ENCODE assay signal across 20 mouse cellular contexts in the genomic region with DNA sequence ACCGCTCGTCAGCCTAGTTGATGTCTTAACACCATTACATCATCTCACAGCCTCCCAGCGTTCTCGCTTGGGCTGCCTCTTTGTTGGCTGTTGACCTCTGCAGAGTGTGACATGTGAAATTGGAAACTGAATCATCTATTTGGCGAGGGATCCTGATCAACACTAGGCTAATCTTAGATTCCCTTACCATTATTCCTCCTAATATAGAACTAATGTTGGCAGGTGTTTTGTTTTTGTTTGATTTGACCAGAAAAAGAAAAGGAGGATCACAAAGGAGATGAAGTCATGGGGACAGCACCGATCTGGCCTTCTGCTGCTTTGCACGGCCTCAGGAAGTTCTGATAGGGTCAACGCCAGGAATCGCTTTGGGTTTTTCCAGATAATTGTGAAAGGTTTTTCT.
DNase-seq lines count a peak whose midpoint lies in the region; ATAC-seq and TF ChIP-seq lines count a peak whose summit lies in the region.
"Had no signal": no experiment of that assay in that cellular context is flagged by ENCODE, and none has a peak within 500 bp of the region (broad histone marks: within the 10 kb centered on the region; RNA-seq: fewer than 3 reads in every experiment).

No protein-coding gene starts in this region.

- no peaks in the 10 kb centered on the region for H3K79me2 ChIP-seq in liver, adult 2 months (ENCODE audit: control insufficient read depth, insufficient read depth, low read length)

- H3K4me3 ChIP-seq in embryonic facial prominence, embryonic 14.5 days (ENCODE audit: low read depth, low read length), result no peak overlapping the region
- no peak overlapping the region for H3K4me3 ChIP-seq in embryonic facial prominence, embryonic 10.5 days
- H3K4me3 ChIP-seq in liver, adult 2 months (ENCODE audit: insufficient read depth, low read depth, low read length), result no peak overlapping the region
- no peak overlapping the region for H3K4me3 ChIP-seq in liver, embryonic 12.5 days
- H3K4me3 ChIP-seq in forebrain, embryonic 10.5 days, result no peak overlapping the region
- H3K4me3 ChIP-seq: gastrocnemius, adult 2 months; layer of hippocampus, adult 2 months; lung, embryonic 15.5 days had no signal

- no peak for ATAC-seq in embryonic facial prominence, embryonic 14.5 days (ENCODE audit: low read depth)
- no peak for ATAC-seq in liver, embryonic 12.5 days
- ATAC-seq: forebrain, embryonic 16.5 days; hindbrain, postnatal 0 days; Patski had no signal

- peak; percentile 17 for DNase-seq in embryonic facial prominence, embryonic 14.5 days (ENCODE audit: low spot score)
- no peak for DNase-seq in embryonic facial prominence, embryonic 10.5 days (ENCODE audit: low spot score)
- DNase-seq in liver, adult 2 months (ENCODE audit: extremely low read depth, low read depth, low spot score), result peak; percentile 26
- DNase-seq in heart, adult 9 months (ENCODE audit: low spot score in 2 of 2), result peak; percentile 64 to 68
- peak; percentile 15 for DNase-seq in heart, postnatal 25 days (ENCODE audit: low spot score)
- no peak for DNase-seq in natural killer cell, adult 2 months (ENCODE audit: low spot score in 2 of 2)
- no peak for DNase-seq in forebrain, embryonic 10.5 days (ENCODE audit: extremely low spot score, low spot score)
- DNase-seq: cerebellum, adult 11-12 months; cerebellum, postnatal 25 days; gastrocnemius, adult 2 months; right cerebral cortex, adult 18-20 months; thymus, adult 18-20 months had no signal

- no peaks in the 10 kb centered on the region for H3K9me3 ChIP-seq in embryonic facial prominence, embryonic 14.5 days (ENCODE audit: control insufficient read depth, low read length)
- peaks cover 3% of the 10 kb centered on the region; the same call in 1 of the 2 replicates for H3K9me3 ChIP-seq in embryonic facial prominence, embryonic 10.5 days
- H3K9me3 ChIP-seq in liver, embryonic 12.5 days (replicated peaks), result no peaks in the 10 kb centered on the region
- no peaks in the 10 kb centered on the region; the same call in 1 of the 2 replicates for H3K9me3 ChIP-seq in forebrain, embryonic 10.5 days
- H3K9me3 ChIP-seq: lung, embryonic 15.5 days had no signal

- TF ChIP-seq POLR2A in liver, adult 2 months (IDR thresholded peaks at IDR 0.05; ENCODE audit: extremely low read depth, insufficient read depth, low read length), result no peak

- no peaks in the 10 kb centered on the region for H3K27me3 ChIP-seq in embryonic facial prominence, embryonic 14.5 days (replicated peaks; ENCODE audit: control insufficient read depth, insufficient read depth, low read length)
- H3K27me3 ChIP-seq in embryonic facial prominence, embryonic 10.5 days (replicated peaks; ENCODE audit: low read depth, poor library complexity, severe bottlenecking), result no peaks in the 10 kb centered on the region
- no peaks in the 10 kb centered on the region for H3K27me3 ChIP-seq in liver, adult 2 months (ENCODE audit: control insufficient read depth, insufficient read depth, low read length)
- 0 out of 2 replicates have a peak, but pooled peaks cover 5% of the 10 kb centered on the region for H3K27me3 ChIP-seq in liver, embryonic 12.5 days (replicated peaks)
- H3K27me3 ChIP-seq in forebrain, embryonic 10.5 days (ENCODE audit: poor library complexity, severe bottlenecking), result no peaks in the 10 kb centered on the region
- H3K27me3 ChIP-seq: lung, embryonic 15.5 days; Patski had no signal

- H3K4me1 ChIP-seq in embryonic facial prominence, embryonic 14.5 days (ENCODE audit: control insufficient read depth, insufficient read depth, low read length), result peaks cover 4% of the 10 kb centered on the region; the same call in 1 of the 2 replicates
- peaks cover 37% of the 10 kb centered on the region for H3K4me1 ChIP-seq in embryonic facial prominence, embryonic 10.5 days
- peaks cover 5% of the 10 kb centered on the region; the same call in 1 of the 2 replicates for H3K4me1 ChIP-seq in liver, adult 2 months (ENCODE audit: control insufficient read depth, insufficient read depth, low read length)
- no peaks in the 10 kb centered on the region for H3K4me1 ChIP-seq in liver, embryonic 12.5 days
- peaks cover 17% of the 10 kb centered on the region for H3K4me1 ChIP-seq in forebrain, embryonic 10.5 days

- WGBS in embryonic facial prominence, embryonic 14.5 days, result 66% methylated on average over 9 of the region's 9 CpGs
- WGBS in embryonic facial prominence, embryonic 10.5 days, result 82% methylated on average over 9 of the region's 9 CpGs
- WGBS in liver, adult 2 months, result 51% methylated on average over 9 of the region's 9 CpGs
- WGBS in liver, embryonic 12.5 days (ENCODE audit: insufficient replicate concordance), result 53% methylated on average over 9 of the region's 9 CpGs
- WGBS in forebrain, embryonic 10.5 days, result 76% methylated on average over 9 of the region's 9 CpGs

- no peak for TF ChIP-seq CTCF in liver, adult 2 months (IDR thresholded peaks at IDR 0.05; ENCODE audit: low read depth, low read length)

- H3K36me3 ChIP-seq in embryonic facial prominence, embryonic 14.5 days (ENCODE audit: control insufficient read depth, insufficient read depth, low read length), result no peaks in the 10 kb centered on the region
- no peaks in the 10 kb centered on the region for H3K36me3 ChIP-seq in embryonic facial prominence, embryonic 10.5 days (replicated peaks)
- no peaks in the 10 kb centered on the region for H3K36me3 ChIP-seq in liver, adult 2 months (ENCODE audit: control insufficient read depth, insufficient read depth, low read length)
- H3K36me3 ChIP-seq in liver, embryonic 12.5 days, result no peaks in the 10 kb centered on the region
- no peaks in the 10 kb centered on the region for H3K36me3 ChIP-seq in forebrain, embryonic 10.5 days (replicated peaks)
- H3K36me3 ChIP-seq: lung, embryonic 15.5 days had no signal

- no peak overlapping the region for H3K9ac ChIP-seq in embryonic facial prominence, embryonic 14.5 days (ENCODE audit: low read depth, low read length)
- no peak overlapping the region for H3K9ac ChIP-seq in liver, adult 2 months (ENCODE audit: low read depth, low read length)
- no peak overlapping the region for H3K9ac ChIP-seq in liver, embryonic 12.5 days
- H3K9ac ChIP-seq: lung, embryonic 15.5 days had no signal

- intact Hi-C loops in heart, postnatal 25 days (cut with DNase I), result loop anchor here (2.0 kb wide), 1 partner anchor 29 kb away; no protein-coding TSS in a partner anchor

- H3K4me2 ChIP-seq in embryonic facial prominence, embryonic 14.5 days (ENCODE audit: low read depth, low read length), result no peak overlapping the region
- no peak overlapping the region for H3K4me2 ChIP-seq in liver, embryonic 12.5 days
- H3K4me2 ChIP-seq: liver, embryonic 11.5 days; lung, embryonic 15.5 days had no signal

- H3K27ac ChIP-seq in embryonic facial prominence, embryonic 14.5 days (replicated peaks; ENCODE audit: low read depth, low read length), result no peak overlapping the region
- H3K27ac ChIP-seq in embryonic facial prominence, embryonic 10.5 days (replicated peaks), result no peak overlapping the region
- no peak overlapping the region for H3K27ac ChIP-seq in liver, adult 2 months (replicated peaks; ENCODE audit: insufficient read depth, low read depth, low read length)
- H3K27ac ChIP-seq in liver, embryonic 12.5 days, result no peak overlapping the region
- H3K27ac ChIP-seq in forebrain, embryonic 10.5 days, result no peak overlapping the region
- H3K27ac ChIP-seq: gastrocnemius, adult 2 months; hindbrain, postnatal 0 days; kidney, postnatal 0 days; layer of hippocampus, adult 2 months; lung, embryonic 15.5 days had no signal

Comparison
In these comparisons a context has a peak if more than half of its experiments do, and no peak if none do; other contexts are left out.
1. DNase-seq: peak in embryonic facial prominence, embryonic 14.5 days (single experiment), liver, adult 2 months (single experiment), heart, adult 9 months (2 of 2) and heart, postnatal 25 days (single experiment); none in embryonic facial prominence, embryonic 10.5 days (single experiment), natural killer cell, adult 2 months (0 of 2) and forebrain, embryonic 10.5 days (single experiment).